Mouse (Mus musculus) liver, embryonic 14.5 days (tissue): ENCODE results near the gene Actrt2.

ENCODE experiments used
- CTCF ChIP-seq: IDR thresholded peaks from 2 replicates; pipeline ENCODE4 v1.5.1; 2016; ENCODE audit warnings: antibody characterized with exemption, low read depth, control low read depth
- EP300 ChIP-seq: IDR thresholded peaks from 2 replicates; pipeline ENCODE4 v1.6.1; 2016; ENCODE audit warnings: antibody characterized with exemption, low read depth

GRCm38 (mm10) chr4:154639591-154640442 lies 27.9 kb downstream of the Actrt2 start:
- TF ChIP-seq CTCF (no peak), EP300 (no peak)
